Mouse (Mus musculus): ENCODE data around the gene Capzb.

Gene Capzb

DNA sequence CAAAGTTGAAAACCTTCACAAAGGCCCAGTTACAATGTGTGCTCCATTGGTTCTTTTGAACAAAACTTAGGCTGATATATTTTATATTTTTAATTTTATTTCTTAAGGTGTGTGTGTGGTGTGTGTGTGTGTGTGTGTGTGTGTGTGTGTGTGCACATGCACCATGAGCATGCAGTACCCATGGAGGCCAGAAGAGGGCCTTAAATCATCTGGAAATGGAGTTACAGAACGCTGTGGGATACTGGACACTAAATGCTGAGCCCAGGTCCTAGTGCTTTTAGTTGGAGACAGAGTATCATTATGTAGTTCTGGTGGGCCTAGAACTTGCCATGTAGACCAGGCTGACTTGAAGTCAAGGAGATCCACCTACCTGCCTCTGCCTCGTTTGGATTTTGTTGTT is 13.5 kb upstream of the Capzb start:
- no peak for ATAC-seq (ENCODE audit: insufficient number of reproducible peaks, low FRiP score, low TSS enrichment)

DNA sequence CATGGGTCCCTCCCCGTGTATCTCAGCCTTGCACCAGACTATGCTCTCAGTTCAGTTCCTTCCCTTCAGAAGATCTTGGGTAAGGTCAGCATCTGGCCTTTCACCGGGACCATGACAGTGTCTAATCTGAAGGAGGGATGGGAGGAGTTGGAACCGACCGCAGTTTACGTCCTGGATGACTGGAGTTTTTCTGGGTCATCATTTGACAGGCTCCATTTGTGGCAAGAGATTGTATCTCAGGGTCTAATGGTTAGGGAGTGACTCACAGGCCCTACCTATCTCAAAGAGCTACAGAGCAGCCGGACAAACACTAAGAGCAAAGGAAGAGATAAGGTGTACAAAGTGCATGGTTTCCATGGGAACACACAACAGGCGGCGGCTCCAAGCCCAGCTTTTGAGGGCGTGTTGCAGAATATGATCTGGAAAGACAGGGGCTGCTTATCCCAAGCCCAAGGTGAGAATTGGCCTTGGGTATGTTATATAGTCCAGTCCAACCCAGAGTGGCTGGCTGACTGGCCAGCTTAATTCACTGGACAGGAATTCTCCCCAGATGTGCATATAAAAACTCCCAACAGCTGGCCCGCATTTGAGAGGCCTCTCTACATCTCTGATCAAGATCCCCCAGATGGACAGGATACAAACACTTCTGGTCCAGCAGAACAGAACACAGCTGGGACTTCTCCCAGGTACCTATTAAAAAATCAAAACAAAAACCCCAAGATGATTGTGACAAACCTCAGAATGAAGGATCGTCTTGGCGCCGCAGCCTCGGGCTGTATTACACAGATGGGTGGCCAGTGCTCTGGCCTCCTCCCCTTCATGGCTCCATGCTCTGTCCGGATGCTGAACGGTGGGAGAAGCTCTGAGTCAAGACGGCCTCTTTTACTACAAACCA is 12.7 kb upstream of the Capzb start:
- ATAC-seq (ENCODE audit: insufficient number of reproducible peaks, low FRiP score, low TSS enrichment), result no peak

DNA sequence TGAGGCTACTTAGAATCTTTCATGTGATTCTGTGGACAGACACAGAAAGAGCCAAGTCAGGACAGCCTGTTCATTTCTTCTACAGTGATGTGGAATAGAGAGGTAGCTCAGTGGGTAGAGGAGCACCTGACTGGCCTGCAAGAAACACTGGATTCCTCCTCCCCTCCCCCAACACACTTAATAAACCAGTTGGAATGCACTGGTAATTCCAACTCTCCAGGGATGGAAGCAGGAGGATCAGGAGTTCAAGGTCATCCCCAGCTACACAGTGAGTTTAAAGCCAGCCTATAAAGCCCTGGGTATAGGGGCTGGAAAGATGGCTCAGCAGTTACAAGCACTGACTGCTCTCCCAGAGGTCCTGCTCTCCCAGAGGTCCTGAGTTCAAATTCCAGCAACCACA is 10.2 kb upstream of the Capzb start:
- ATAC-seq (ENCODE audit: insufficient number of reproducible peaks, low FRiP score, low TSS enrichment), result no peak

DNA sequence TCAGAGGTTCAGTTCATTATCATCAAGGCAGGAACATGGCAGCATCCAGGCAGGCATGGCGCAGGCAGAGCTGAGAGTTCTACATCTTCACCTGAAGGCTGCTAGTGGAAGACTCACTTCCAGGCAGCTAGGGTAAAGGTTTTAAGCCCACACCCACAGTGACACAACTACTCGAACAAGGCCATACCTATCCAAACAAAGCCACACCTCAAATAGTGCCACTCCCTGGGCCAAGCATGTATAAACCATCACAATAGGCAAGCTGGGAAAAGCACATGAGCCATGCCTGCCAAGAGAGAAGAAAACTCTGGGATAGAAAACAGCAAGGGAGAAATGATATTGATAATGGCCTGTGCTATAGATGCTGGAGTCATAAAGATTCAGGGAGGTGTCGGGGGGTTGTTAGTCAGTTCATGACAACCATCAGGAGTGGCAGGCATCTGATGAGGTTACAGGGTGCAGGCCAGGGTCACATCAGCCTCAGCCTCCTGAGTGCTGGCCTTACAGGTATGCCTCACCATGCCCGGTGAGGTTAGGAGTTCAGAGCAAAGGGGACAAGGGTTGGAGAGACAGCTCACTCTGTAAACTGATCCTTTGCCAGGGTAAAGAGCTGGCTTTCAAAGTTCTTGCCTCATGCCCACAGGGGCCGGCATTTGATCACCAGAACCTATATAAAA is 6.8 kb upstream of the Capzb start:
- no peak for ATAC-seq (ENCODE audit: insufficient number of reproducible peaks, low FRiP score, low TSS enrichment)

DNA sequence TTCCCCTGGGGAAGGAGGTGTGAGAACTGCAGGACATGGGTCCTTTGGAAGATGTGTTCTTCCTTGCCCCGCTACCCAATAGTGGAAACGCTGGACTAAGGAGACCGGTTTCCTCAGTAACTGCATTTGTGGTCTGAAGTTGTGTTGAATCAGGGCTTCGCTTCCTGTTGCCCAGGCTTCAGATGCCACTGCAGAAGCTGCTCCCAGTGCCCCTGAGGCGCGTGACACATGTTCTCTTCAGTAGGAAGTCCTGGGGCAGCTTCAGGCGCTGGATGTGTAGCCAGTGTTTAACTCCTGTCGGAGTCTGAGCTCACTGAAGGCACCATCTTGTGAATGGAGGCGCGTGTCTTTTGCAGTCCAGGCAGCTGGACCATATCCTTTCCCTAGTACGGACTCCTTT is 4.8 kb upstream of the Capzb start:
- no peak for ATAC-seq (ENCODE audit: insufficient number of reproducible peaks, low FRiP score, low TSS enrichment)

DNA sequence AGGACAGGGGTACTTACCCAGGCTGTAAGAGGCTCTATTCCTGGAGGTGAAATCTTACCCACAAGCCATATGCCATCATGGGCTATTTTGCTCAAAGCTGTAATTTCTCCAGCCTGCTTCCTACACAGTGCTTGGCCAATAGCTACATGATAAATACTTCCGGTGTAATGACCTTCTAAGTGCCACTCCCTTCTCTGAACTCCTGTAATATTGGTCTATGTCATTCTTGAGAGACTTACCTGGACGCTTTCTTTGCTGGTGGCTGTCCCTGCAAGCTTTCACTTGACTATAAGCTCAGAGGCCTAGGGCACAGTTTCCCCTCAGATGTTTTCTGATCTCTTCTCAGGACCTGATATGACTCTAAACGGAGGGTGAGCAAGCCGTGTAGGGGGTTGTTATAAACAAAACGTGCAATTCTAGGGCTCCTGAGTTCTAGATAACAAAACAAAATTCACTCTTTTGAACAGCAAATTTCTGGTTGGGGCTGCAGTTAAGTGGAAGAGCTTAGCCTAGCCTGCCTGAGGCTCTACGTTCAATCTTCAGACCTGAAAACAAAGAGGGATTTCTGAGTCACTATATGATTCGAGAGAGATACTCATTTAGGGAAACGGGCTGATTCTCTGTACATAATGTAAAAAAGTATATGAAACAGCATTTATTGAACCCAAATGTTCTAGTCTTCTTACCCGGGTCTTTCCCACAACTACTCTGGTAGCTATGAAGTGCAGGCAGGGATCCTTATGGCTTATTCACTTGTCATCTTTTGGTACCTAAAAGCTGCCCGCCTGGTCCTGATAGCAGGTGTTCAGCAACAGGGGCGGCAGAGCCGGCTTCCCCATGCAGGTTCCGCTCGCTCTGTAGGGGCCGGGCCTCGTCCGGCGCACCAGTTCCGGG is 847 bp upstream of the Capzb start:
- ATAC-seq (ENCODE audit: insufficient number of reproducible peaks, low FRiP score, low TSS enrichment), result no peak; the same call in 1 of the 2 replicates

DNA sequence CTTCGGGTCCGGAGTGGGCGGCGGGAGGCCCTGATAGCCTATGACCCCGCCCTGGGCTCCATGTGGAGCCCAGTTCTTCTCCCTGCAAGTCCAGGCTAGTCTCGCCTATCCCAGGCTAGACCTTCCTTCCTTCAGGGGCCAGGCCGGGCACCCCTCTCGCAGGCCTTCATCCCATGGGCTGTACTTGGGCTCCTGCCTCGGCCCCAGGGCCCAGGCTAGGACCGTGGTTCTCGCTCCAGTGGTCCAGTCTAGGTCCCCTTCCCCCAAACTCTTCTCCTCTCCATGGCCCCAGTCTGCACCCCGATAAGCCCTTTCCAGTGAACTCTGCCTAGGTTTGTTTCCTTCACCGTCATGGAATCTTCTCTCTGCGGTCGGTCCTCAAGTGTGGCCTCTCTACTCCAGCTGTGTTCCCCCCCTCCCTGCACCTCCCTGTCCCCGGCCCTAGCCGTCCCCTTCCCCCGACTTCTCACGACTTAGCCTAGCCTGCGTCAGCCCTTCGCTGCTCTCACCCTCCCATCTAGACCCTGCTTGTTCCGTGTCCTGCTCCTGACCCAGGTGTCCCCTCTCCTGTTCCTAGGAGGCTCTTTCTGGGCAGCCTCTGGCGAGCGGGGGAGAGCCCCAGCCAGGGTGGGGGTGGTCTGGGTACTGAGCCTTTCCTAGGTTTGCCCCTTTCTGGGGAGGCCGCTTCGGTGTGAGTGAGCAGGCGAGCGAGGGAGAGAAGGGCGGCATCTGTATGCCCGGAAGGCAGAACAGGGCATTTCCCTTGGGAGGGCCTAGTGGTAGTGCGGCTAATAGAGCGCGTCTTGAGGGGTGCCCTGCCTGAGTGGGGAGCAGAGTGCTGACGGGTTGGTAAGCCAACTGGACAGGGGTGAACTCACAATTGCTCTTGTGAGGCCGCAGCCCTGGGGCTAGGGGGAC is 736 bp downstream of the Capzb start:
- ATAC-seq (ENCODE audit: insufficient number of reproducible peaks, low FRiP score, low TSS enrichment), result 0 out of 2 replicates have a peak, but pooled peaks have one; percentile 8

DNA sequence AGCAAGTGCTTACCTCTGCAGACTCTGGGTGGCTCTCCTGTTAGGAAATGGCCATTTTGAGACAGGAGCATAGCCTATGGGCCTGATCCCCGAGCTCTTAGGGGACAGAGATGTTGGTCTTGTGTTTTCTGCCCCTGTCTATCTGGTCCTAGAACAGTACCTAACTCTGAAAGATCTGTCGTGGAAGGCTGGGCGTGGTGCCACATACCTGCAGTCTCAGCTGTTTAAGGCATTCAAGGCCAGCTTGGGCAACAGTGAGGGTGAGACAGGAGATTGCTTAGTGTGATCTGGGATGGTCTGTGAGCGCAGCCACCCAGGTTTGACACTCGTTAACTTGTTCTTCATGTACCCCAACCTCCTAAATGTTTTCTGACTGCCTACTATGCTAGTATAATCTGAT is 2.4 kb downstream of the Capzb start:
- no peak for ATAC-seq (ENCODE audit: insufficient number of reproducible peaks, low FRiP score, low TSS enrichment)

DNA sequence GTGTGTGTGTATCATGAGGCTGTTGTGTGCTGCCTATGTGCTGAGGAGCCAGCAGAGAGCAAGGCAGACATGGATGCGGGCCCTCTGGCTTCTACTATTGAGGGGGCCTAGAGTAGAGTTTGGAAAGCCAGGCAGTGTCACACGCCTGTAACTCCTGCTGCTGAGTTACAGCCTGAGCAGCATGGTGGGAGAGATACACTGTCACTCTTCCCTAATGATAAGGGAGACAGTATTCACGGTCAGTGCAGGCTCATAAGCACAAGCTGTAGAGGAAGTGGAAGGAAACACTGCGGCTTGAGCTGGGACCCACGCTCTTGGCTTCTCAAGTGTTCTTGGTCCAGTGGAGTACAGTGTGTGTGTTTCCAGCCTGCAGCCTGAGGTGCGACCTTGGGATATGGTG is 3.8 kb downstream of the Capzb start:
- ATAC-seq (ENCODE audit: insufficient number of reproducible peaks, low FRiP score, low TSS enrichment), result no peak

DNA sequence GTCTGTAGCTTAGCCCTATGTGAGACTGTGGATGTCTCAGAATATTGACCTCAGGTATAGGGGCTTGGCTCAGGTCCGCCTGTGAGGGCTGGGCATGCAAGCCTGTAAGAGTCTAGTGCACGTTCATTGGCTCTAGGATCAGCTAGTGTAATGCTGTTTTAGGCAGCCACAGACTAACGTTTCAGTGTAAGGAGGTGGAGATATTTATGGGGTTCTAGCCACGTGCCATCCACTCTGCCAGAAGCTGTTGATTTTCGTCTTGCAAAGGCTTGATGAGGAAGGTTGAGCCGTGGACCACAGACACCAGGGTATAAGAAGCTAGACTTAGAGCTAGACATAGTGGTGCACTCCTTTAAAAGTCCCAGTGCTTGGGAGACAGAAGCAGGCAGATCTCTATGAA is 4.2 kb downstream of the Capzb start:
- no peak for ATAC-seq (ENCODE audit: insufficient number of reproducible peaks, low FRiP score, low TSS enrichment)

DNA sequence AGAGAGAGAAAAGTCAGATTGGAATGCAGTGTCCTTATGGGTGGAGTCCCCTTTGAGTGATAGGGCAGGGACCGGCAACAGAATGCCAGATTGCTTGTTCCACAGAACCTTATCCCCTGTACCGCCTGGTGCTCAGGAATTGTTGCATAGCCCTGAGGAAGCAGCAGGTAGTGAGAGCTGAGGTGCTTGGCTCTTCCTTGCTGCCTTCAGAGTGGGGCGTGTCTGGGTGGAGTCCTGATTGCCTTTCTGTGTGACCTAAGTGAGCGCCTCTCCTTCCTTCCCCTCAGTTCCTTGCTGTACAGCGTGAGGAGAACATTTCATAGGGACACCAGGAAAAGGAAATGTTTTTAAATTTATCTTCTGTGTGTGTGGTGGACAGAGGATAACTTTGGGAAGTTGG is 4.8 kb downstream of the Capzb start:
- no peak for ATAC-seq (ENCODE audit: insufficient number of reproducible peaks, low FRiP score, low TSS enrichment)

DNA sequence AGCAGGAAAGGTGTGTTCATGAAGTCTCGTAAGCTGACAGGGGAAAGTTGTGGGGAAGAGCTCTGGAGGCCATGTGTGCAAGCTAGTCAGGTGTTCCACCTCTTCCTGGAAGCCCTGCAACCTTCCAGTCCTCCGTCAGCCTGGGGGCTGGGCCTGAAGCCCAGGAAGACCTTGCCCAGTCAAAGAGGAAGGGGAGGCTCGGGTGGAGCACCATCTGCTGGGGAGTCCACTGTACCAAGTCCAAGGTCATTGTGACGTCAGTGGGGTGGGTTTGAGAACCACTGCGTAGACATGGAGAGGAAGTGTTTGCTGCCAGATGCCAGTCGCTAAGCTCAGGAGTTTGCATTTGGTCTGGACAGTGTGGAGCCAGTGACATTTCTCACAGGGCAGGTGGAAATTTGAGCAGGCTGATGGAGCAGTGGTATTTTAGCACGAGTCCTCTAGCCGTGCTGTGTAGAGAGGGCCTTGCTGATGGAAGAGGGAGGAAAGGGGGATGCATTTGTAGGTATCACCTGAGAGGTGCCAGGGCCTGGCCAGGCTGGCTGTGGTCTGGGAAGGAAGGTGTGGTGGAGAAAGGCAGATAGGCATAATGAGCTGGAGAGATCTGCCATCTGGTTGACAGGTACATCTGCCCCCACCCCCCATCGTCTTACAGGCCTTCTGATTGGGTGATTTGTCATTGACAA is 5.4 kb downstream of the Capzb start:
- ATAC-seq (ENCODE audit: insufficient number of reproducible peaks, low FRiP score, low TSS enrichment), result no peak

DNA sequence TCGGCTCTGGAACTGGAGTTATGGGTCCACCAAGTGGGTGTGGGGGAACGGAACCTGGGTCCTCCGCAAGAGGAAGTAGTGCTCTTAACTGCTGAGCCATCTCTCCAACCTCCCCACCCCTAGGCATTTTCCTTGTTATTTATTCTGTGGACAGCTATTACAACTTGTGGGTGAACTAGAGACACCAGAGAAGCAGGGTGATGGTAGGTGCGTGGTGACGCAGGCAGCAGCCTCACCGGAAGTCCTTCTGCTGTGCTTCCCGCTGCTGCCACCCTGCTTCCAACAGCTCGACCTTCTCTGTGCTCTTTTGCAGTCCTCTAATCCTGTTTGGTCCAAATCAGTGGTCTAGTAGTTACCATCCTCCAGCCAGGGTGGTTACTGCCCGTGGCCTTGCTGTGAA is 6.4 kb downstream of the Capzb start:
- no peak for ATAC-seq (ENCODE audit: insufficient number of reproducible peaks, low FRiP score, low TSS enrichment)

DNA sequence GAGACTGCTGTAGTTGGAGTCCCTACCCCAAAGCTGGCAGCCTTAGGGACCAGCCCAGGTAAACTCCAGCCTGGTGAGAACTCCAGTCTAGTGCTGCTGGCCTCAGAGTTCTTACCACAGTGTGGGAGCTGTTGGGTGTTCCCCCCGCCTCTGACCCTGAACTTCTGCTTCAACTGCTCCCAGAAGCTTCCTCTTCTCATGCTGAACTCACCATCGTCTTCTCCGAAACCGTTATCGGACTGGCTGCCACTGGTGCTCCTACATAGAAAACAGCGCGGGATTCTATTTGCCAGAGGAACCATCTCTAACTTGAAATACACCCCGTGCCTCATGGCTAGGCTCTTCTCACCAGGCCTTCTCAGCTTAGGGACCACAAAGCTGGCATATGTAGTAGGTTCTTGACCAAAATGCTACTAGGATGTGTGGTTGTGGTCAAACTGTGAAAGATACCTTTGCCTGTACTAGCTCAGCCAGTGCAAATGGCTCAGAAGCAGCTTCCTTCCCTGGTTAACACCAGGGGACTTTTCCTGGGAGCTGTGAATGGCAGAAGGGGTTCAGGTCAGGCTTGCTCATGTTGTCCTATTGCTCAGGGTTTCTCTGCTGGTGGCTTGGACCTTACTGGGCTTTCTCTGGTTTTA is 7.1 kb downstream of the Capzb start:
- ATAC-seq (ENCODE audit: insufficient number of reproducible peaks, low FRiP score, low TSS enrichment), result no peak

DNA sequence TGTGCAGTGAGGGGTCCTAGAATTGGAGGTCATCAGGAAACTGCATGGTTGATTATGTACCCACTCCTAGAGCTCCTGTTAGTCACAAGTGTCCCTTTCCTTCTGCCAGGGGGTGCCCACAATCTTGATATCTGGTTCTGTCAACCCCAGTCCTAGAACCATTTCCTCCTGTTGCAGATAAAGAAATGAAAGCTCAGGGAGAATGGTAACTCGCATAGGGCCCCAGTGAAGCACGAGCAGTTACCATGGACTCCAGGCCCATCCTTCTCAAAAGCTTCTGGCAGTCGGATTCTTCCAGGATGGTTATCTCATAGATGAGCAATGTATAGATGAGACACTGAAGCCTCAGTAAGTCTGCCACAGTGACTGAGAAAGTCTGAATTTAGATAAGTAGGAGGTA is 8.2 kb downstream of the Capzb start:
- ATAC-seq (ENCODE audit: insufficient number of reproducible peaks, low FRiP score, low TSS enrichment), result no peak

DNA sequence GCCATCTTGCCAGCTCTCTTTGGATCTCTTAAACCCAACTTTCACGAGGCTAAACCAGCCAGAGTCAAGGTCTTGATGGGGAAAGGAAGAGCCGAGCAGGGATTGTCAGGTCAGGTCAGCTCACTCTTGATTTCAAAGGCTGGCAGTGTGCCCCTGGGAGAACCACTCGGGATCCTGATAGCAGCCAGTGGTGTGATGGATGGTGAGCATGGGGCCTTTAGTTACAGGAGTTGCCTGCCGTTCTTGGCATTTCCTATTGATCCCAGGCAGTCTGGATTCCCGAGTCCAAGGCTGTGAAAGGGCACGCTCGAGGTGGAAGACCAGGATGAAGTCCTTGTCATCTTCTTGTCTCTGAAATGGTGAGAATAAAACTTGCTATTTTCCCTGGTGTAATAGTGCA is 9.9 kb downstream of the Capzb start:
- ATAC-seq (ENCODE audit: insufficient number of reproducible peaks, low FRiP score, low TSS enrichment), result no peak

DNA sequence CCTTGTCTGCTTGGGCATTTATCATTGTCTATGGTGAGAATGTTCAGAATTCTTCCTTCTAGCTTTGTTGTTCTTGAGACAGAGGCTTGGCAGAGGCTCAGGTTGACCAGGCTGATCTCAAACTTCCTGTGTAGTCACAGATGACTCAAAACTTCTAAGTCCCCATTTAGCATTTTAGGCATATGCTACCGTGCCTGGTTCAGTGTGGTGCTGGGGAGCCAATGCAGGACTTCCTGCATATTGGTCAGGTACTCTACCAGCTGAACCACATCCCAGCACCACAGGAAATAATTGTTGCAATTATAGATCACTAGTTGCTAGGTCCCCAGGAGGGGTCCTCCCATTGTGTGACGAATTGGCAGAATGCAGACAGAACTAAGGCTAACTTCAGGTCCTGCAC is 10.7 kb downstream of the Capzb start:
- no peak for ATAC-seq (ENCODE audit: insufficient number of reproducible peaks, low FRiP score, low TSS enrichment)

DNA sequence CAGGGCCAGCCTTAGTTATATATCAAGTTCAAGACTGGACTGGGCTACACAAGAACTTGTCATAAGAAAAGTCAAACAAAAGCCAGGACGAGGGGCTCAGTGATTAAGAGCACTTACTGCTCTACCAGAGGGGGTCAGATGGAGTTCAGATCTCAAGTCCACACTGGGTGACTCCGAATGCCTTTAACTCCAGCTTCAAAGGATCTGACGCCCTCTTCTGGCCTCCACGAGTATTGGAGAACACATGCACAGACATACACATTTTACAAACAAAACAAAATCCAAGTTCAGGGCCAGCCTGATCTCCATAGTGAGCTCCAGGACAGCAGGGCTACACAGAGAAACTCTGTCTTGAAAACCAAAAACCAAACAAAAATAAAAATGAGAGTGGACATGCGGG is 13.1 kb downstream of the Capzb start:
- ATAC-seq (ENCODE audit: insufficient number of reproducible peaks, low FRiP score, low TSS enrichment), result no peak

Data from cerebellum, adult (tissue).